Mouse (Mus musculus): ENCODE measurements around the gene Abcb11. TPM values are rescaled to one million over a fixed set of nuclear protein-coding genes. Genes with fewer than 3 reads are reported as not detected.

Gene Abcb11
- 0.16 and 0.21 TPM in 2 replicates for polyA plus RNA-seq (2015; fragmentation: Nextera tagmentation; extraction: Ambion mirVana)

DNA sequence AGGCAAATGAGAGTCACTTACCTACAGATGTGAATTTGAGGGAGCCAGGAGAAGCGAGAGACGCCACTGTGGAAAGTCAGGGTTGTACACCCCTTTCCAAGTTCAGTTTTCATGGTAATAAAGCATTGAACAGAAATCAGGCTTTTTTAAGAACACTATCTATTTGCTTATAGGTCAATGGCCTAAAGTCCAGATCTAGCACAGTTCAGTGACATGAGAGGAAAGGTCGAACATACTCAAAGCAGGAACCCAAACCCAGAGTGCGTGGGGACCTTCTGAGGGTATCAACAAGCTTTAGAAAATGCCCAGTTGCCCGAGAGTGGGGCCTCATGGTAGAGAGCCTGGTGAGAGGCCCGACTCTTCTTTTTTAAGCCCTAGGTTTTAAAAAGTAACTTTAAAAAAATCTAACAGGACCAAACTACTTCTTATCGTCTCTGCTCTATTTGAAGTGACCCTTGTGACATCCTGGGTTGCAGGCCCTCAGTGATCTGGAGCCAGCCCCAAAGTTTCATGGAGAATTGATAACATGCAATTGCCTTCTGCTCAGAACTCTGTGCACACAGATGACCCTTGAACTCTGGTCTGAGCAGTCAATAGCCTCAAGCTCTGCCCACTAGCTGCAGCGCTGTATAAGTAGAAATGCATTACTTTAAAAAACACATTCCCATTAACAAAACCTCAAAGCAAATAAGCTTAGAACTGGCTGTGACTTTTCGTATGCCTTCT, at the start of gene Abcb11:
TSS of gene Abcb11 (minus strand) at position 121 of the 726 bp plus-strand sequence.

GRCm38 (mm10) chr2:69380281-69380680, 37.9 kb upstream of the Abcb11 start, which contains the start of gene Dhrs9:
Gene Dhrs9 (plus strand): TSS chr2:69380445.

GRCm38 (mm10) chr2:69210773-69211172, 131.6 kb downstream of the Abcb11 start, which contains the start of gene G6pc2:
Gene G6pc2 (plus strand): TSS chr2:69211073.

DNA sequence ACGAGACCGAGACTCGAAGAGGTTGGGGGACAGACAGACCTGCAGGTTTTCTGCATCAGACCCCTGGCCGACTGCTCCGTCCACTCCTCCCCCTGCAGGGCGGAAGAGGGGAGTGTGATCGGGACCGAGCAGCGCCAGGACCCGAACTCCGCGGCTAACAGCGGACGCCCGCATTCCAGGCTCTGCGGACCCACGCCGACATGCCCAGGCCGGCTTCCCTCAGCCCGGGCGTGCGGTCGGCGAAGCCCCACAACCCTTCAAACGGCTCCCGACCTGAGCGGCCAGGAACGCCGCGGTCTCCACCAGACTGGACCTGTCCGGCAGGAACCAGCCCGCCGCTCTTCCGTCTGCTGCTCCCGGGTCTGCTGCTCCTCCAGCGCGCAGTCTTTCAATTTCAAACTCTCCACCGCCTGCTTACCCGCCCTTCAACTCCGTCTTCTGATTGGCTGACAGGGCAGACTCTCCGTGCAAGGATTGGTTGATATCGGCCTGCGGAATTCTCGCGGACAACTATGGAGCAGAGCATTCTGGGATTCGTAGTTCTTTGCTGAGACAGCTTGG, 136.5 kb downstream of the Abcb11 start, which contains the start of gene Spc25:
TSS of gene Spc25 (minus strand) at position 404 of the 561 bp plus-strand sequence.

Other genes with a start within 250 kb of the Abcb11 start
- 3.0 and 3.1 TPM in 2 replicates for gene Nostrin, start 206.8 kb downstream of the Abcb11 start, polyA plus RNA-seq (2015; fragmentation: Nextera tagmentation; extraction: Ambion mirVana)
- 29.7 and 42.0 TPM in 2 replicates for gene Spc25, start 136.4 kb downstream of the Abcb11 start, polyA plus RNA-seq (2015; fragmentation: Nextera tagmentation; extraction: Ambion mirVana)
- not detected in 2 replicates for gene G6pc2, start 131.5 kb downstream of the Abcb11 start, polyA plus RNA-seq (2015; fragmentation: Nextera tagmentation; extraction: Ambion mirVana)
- 0.05 and 0.12 TPM in 2 replicates for gene Dhrs9, start 37.8 kb upstream of the Abcb11 start, polyA plus RNA-seq (2015; fragmentation: Nextera tagmentation; extraction: Ambion mirVana)
- gene Lrp2, start 243.4 kb upstream of the Abcb11 start, polyA plus RNA-seq (2015; fragmentation: Nextera tagmentation; extraction: Ambion mirVana): 0.19 and 0.28 TPM in 2 replicates

All from urinary bladder, postnatal 0 days (tissue).